22 mouse cellular contexts compared by ENCODE assay signal in the genomic region with DNA sequence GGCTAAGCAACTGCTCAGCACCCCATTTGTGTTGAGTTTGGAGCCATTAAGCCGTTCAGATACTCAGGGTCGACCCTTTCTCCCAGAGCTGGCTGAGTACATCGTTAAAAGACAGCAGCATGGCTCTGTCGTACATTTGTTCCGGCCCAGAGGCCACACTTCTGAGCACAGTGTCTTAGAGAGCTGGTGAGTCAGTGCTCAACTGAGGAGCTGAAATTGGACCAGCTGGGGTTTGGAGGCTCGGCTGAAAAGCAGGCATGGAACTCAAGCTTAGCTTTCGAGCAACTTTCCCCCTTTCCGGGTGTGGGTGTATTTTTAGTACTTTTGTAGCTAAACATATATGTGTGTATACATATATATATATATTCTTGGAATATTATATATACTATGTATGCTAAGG. TPM values are rescaled to one million over a fixed set of nuclear protein-coding genes. Genes with fewer than 3 reads are reported as not detected.
DNase-seq lines count a peak whose midpoint lies in the region; ATAC-seq and TF ChIP-seq lines count a peak whose summit lies in the region.
"Had no signal": no experiment of that assay in that cellular context is flagged by ENCODE, and none has a peak within 500 bp of the region (broad histone marks: within the 10 kb centered on the region; RNA-seq: fewer than 3 reads in every experiment).

No protein-coding gene starts in this region.

- WGBS in forebrain, embryonic 16.5 days, result 45% methylated on average over 8 of the region's 8 CpGs
- 63% methylated on average over 8 of the region's 8 CpGs for WGBS in forebrain, embryonic 10.5 days
- WGBS in lung, embryonic 14.5 days, result 63% methylated on average over 8 of the region's 8 CpGs
- 64% methylated on average over 8 of the region's 8 CpGs for WGBS in lung, adult 2 months
- WGBS in hindbrain, embryonic 13.5 days, result 58% methylated on average over 8 of the region's 8 CpGs

- no peaks in the 10 kb centered on the region for H3K27me3 ChIP-seq in forebrain, embryonic 16.5 days (replicated peaks; ENCODE audit: control insufficient read depth, insufficient read depth, low read length)
- no peaks in the 10 kb centered on the region for H3K27me3 ChIP-seq in forebrain, embryonic 10.5 days (ENCODE audit: poor library complexity, severe bottlenecking)
- H3K27me3 ChIP-seq in lung, embryonic 14.5 days (ENCODE audit: insufficient read depth, low read length), result no peaks in the 10 kb centered on the region
- H3K27me3 ChIP-seq in hindbrain, embryonic 13.5 days, result no peaks in the 10 kb centered on the region
- H3K27me3 ChIP-seq: embryonic facial prominence, embryonic 15.5 days; hindbrain, embryonic 15.5 days; limb, embryonic 12.5 days; liver, embryonic 13.5 days; midbrain, embryonic 12.5 days had no signal

- ATAC-seq in forebrain, embryonic 16.5 days, result no peak
- no peak for ATAC-seq in lung, embryonic 14.5 days (ENCODE audit: insufficient read depth)
- ATAC-seq in frontal cortex, adult (ENCODE audit: low TSS enrichment), result peak; percentile 93
- ATAC-seq in hindbrain, embryonic 13.5 days (ENCODE audit: low FRiP score), result no peak
- ATAC-seq: intestine, embryonic 16.5 days had no signal

- no peak for DNase-seq in forebrain, embryonic 10.5 days (ENCODE audit: extremely low spot score, low spot score)
- no peak for DNase-seq in lung, embryonic 14.5 days
- no peak for DNase-seq in lung, adult 2 months
- peak; percentile 50 to 63 for DNase-seq in right cerebral cortex, postnatal 10 days (ENCODE audit: low spot score in 2 of 2)
- no peak for DNase-seq in spleen, postnatal 36 days (ENCODE audit: low spot score in 2 of 2)
- DNase-seq: cerebellum, postnatal 10 days; embryo, embryonic 11 days; gastrocnemius, postnatal 25 days; heart, postnatal 10 days; liver, embryonic 13.5 days; lung, postnatal 14 days; thymus, postnatal 14 days had no signal

- no peaks in the 10 kb centered on the region for H3K36me3 ChIP-seq in forebrain, embryonic 16.5 days (ENCODE audit: control insufficient read depth, insufficient read depth)
- H3K36me3 ChIP-seq in forebrain, embryonic 10.5 days (replicated peaks), result no peaks in the 10 kb centered on the region
- H3K36me3 ChIP-seq in lung, embryonic 14.5 days (ENCODE audit: insufficient read depth), result no peaks in the 10 kb centered on the region
- no peaks in the 10 kb centered on the region for H3K36me3 ChIP-seq in hindbrain, embryonic 13.5 days
- H3K36me3 ChIP-seq: embryonic facial prominence, embryonic 15.5 days; hindbrain, embryonic 15.5 days; kidney, embryonic 15.5 days; limb, embryonic 12.5 days; liver, embryonic 13.5 days; midbrain, embryonic 12.5 days had no signal

- peak overlapping the region; percentile 76 for H3K27ac ChIP-seq in forebrain, embryonic 16.5 days (ENCODE audit: low read length)
- no peak overlapping the region for H3K27ac ChIP-seq in forebrain, embryonic 10.5 days
- 0 out of 2 replicates have a peak overlapping the region, but pooled peaks have one; percentile 8 for H3K27ac ChIP-seq in lung, embryonic 14.5 days (ENCODE audit: low read depth)
- H3K27ac ChIP-seq in hindbrain, embryonic 13.5 days, result no peak overlapping the region
- H3K27ac ChIP-seq: embryonic facial prominence, embryonic 15.5 days; kidney, embryonic 15.5 days; limb, embryonic 12.5 days; liver, embryonic 13.5 days; midbrain, embryonic 12.5 days; stomach, postnatal 0 days had no signal

- no peak overlapping the region for H3K9ac ChIP-seq in forebrain, embryonic 16.5 days (replicated peaks; ENCODE audit: low read depth, low read length)
- no peak overlapping the region for H3K9ac ChIP-seq in lung, embryonic 14.5 days
- H3K9ac ChIP-seq in hindbrain, embryonic 13.5 days, result no peak overlapping the region
- H3K9ac ChIP-seq: embryonic facial prominence, embryonic 15.5 days; hindbrain, embryonic 15.5 days; kidney, embryonic 15.5 days; limb, embryonic 12.5 days; liver, embryonic 13.5 days; midbrain, embryonic 12.5 days had no signal

- H3K9me3 ChIP-seq in forebrain, embryonic 16.5 days (ENCODE audit: control insufficient read depth, low read length), result no peaks in the 10 kb centered on the region
- H3K9me3 ChIP-seq in forebrain, embryonic 10.5 days, result no peaks in the 10 kb centered on the region
- H3K9me3 ChIP-seq in lung, embryonic 14.5 days (ENCODE audit: low read depth, low read length), result no peaks in the 10 kb centered on the region
- no peaks in the 10 kb centered on the region for H3K9me3 ChIP-seq in hindbrain, embryonic 13.5 days
- H3K9me3 ChIP-seq: embryonic facial prominence, embryonic 15.5 days; hindbrain, embryonic 15.5 days; kidney, embryonic 15.5 days; limb, embryonic 12.5 days; liver, embryonic 13.5 days; midbrain, embryonic 12.5 days had no signal

- H3K4me1 ChIP-seq in forebrain, embryonic 16.5 days (replicated peaks; ENCODE audit: control insufficient read depth, insufficient read depth, low read length), result peaks cover 12% of the 10 kb centered on the region
- peaks cover 7% of the 10 kb centered on the region for H3K4me1 ChIP-seq in forebrain, embryonic 10.5 days
- H3K4me1 ChIP-seq in lung, embryonic 14.5 days (ENCODE audit: insufficient read depth), result 0 out of 2 replicates have a peak, but pooled peaks cover 4% of the 10 kb centered on the region
- H3K4me1 ChIP-seq in lung, adult 2 months (ENCODE audit: control insufficient read depth, insufficient read depth, low read length), result no peaks in the 10 kb centered on the region
- H3K4me1 ChIP-seq in hindbrain, embryonic 13.5 days (replicated peaks), result no peaks in the 10 kb centered on the region
- H3K4me1 ChIP-seq: embryonic facial prominence, embryonic 15.5 days; kidney, embryonic 15.5 days; limb, embryonic 12.5 days; liver, embryonic 13.5 days had no signal

- no peak for TF ChIP-seq CTCF in lung, embryonic 14.5 days (IDR thresholded peaks at IDR 0.05; ENCODE audit: low read depth)
- TF ChIP-seq CTCF in lung, adult 2 months (IDR thresholded peaks at IDR 0.05; ENCODE audit: insufficient read depth, low read length), result no peak

- no peak for TF ChIP-seq POLR2A in lung, adult 2 months (IDR thresholded peaks at IDR 0.05; ENCODE audit: borderline replicate concordance, extremely low read depth, low read depth, low read length)

- H3K4me3 ChIP-seq in forebrain, embryonic 16.5 days (replicated peaks; ENCODE audit: low read length), result no peak overlapping the region
- no peak overlapping the region for H3K4me3 ChIP-seq in forebrain, embryonic 10.5 days
- H3K4me3 ChIP-seq in lung, embryonic 14.5 days (ENCODE audit: low read depth, low read length), result no peak overlapping the region
- H3K4me3 ChIP-seq in lung, adult 2 months (replicated peaks; ENCODE audit: extremely low read depth, low read depth, low read length), result no peak overlapping the region
- no peak overlapping the region for H3K4me3 ChIP-seq in hindbrain, embryonic 13.5 days
- H3K4me3 ChIP-seq: embryonic facial prominence, embryonic 15.5 days; hindbrain, embryonic 15.5 days; kidney, embryonic 15.5 days; limb, embryonic 12.5 days; liver, embryonic 13.5 days; midbrain, embryonic 12.5 days had no signal

- no peak overlapping the region for H3K4me2 ChIP-seq in forebrain, embryonic 16.5 days (ENCODE audit: low read length)
- no peak overlapping the region for H3K4me2 ChIP-seq in lung, embryonic 14.5 days
- H3K4me2 ChIP-seq in hindbrain, embryonic 13.5 days, result no peak overlapping the region
- H3K4me2 ChIP-seq: embryonic facial prominence, embryonic 15.5 days; hindbrain, embryonic 15.5 days; kidney, embryonic 15.5 days; limb, embryonic 12.5 days; liver, embryonic 13.5 days; midbrain, embryonic 12.5 days had no signal

RNA-seq across cellular contexts. Expression of a gene that starts 34.1 kb away (rescaled TPM):
- 11.2 and 11.5 TPM in 2 replicates for polyA plus RNA-seq in forebrain, embryonic 16.5 days (2015; fragmentation: Nextera tagmentation; extraction: Ambion mirVana)
- 13.7 and 14.9 TPM in 2 replicates for polyA plus RNA-seq in forebrain, embryonic 10.5 days (2016; fragmentation: Nextera tagmentation; extraction: Ambion mirVana)
- 21.2 and 21.3 TPM in 2 replicates for polyA plus RNA-seq in lung, embryonic 14.5 days (2014; fragmentation: Nextera tagmentation; extraction: Ambion mirVana)
- 4.3 and 5.3 TPM in 2 replicates for polyA plus RNA-seq in lung, adult 2 months (2012; rRNA removed)
- polyA plus RNA-seq in hindbrain, embryonic 13.5 days (2015; fragmentation: Nextera tagmentation; extraction: Ambion mirVana), result 7.3 and 7.8 TPM in 2 replicates

Comparison
In these comparisons a context has a peak if more than half of its experiments do, and no peak if none do; other contexts are left out.
1. H3K27ac ChIP-seq: peak in forebrain, embryonic 16.5 days (single experiment) and lung, embryonic 14.5 days (single experiment); none in forebrain, embryonic 10.5 days (single experiment) and hindbrain, embryonic 13.5 days (single experiment).
2. DNase-seq: peak in right cerebral cortex, postnatal 10 days (2 of 2); none in forebrain, embryonic 10.5 days (single experiment), lung, embryonic 14.5 days (single experiment), lung, adult 2 months (single experiment) and spleen, postnatal 36 days (0 of 2).